In genomic region chr11:51763213-51763907, GRCm38 (mm10) we compare ENCODE assay signal across 8 mouse cellular contexts. TPM values are rescaled to one million over a fixed set of nuclear protein-coding genes. Genes with fewer than 3 reads are reported as not detected.
A peak's percentile ranks its signal among the peaks of the same experiment; 100 is the strongest.
DNase-seq lines count a peak whose midpoint lies in the region; ATAC-seq and TF ChIP-seq lines count a peak whose summit lies in the region.

Gene Sec24a (minus strand): TSS chr11:51763634.
Gene Sar1b (plus strand): TSS chr11:51763687.

- peak within 1 kb of the TSS; percentile 92 for H3K4me2 ChIP-seq in forebrain, embryonic 11.5 days (ENCODE audit: low read depth, low read length, severe bottlenecking)
- peak within 1 kb of the TSS; percentile 90 for H3K4me2 ChIP-seq in heart, embryonic 15.5 days
- peak within 1 kb of the TSS; percentile 74 for H3K4me2 ChIP-seq in liver, embryonic 14.5 days (ENCODE audit: low read depth)
- H3K4me2 ChIP-seq in stomach, embryonic 15.5 days: peak within 1 kb of the TSS; percentile 78

- no peaks in the 10 kb centered on the region for H3K36me3 ChIP-seq in E14TG2a.4 (ENCODE audit: insufficient read depth, low read length)
- no peaks in the 10 kb centered on the region for H3K36me3 ChIP-seq in forebrain, embryonic 11.5 days (ENCODE audit: control insufficient read depth, insufficient read depth, low read length)
- H3K36me3 ChIP-seq in heart, embryonic 15.5 days: no peaks in the 10 kb centered on the region
- H3K36me3 ChIP-seq in liver, embryonic 14.5 days (replicated peaks; ENCODE audit: control insufficient read depth, insufficient read depth, low read depth): no peaks in the 10 kb centered on the region
- H3K36me3 ChIP-seq in stomach, embryonic 15.5 days: no peaks in the 10 kb centered on the region

- H3K9ac ChIP-seq in forebrain, embryonic 11.5 days (ENCODE audit: low read length): peak within 1 kb of the TSS; percentile 75
- H3K9ac ChIP-seq in heart, embryonic 15.5 days: peak within 1 kb of the TSS; percentile 93
- peak within 1 kb of the TSS; percentile 95 for H3K9ac ChIP-seq in liver, embryonic 14.5 days (replicated peaks)
- H3K9ac ChIP-seq in stomach, embryonic 15.5 days: peak within 1 kb of the TSS; percentile 90

- H3K27ac ChIP-seq in forebrain, embryonic 11.5 days (ENCODE audit: low read depth, low read length): no peak within 1 kb of the TSS
- peak within 1 kb of the TSS; percentile 54 for H3K27ac ChIP-seq in heart, embryonic 15.5 days
- no peak within 1 kb of the TSS; the same call in 1 of the 2 replicates for H3K27ac ChIP-seq in liver, embryonic 14.5 days
- H3K27ac ChIP-seq in stomach, embryonic 15.5 days: no peak within 1 kb of the TSS

- H3K27me3 ChIP-seq in E14TG2a.4 (ENCODE audit: insufficient read depth, low read length): no peaks in the 10 kb centered on the region; the same call in 1 of the 2 replicates
- no peaks in the 10 kb centered on the region for H3K27me3 ChIP-seq in forebrain, embryonic 11.5 days (ENCODE audit: control insufficient read depth, insufficient read depth, low read length)
- 0 out of 2 replicates have a peak, but pooled peaks cover 3% of the 10 kb centered on the region for H3K27me3 ChIP-seq in heart, embryonic 15.5 days
- H3K27me3 ChIP-seq in liver, embryonic 14.5 days (ENCODE audit: control insufficient read depth, insufficient read depth, low read length): no peaks in the 10 kb centered on the region
- H3K27me3 ChIP-seq in stomach, embryonic 15.5 days (replicated peaks): no peaks in the 10 kb centered on the region

- H3K9me3 ChIP-seq in E14TG2a.4 (ENCODE audit: low read length): no peaks in the 10 kb centered on the region
- H3K9me3 ChIP-seq in forebrain, embryonic 11.5 days (ENCODE audit: control insufficient read depth, low read length): no peaks in the 10 kb centered on the region
- no peaks in the 10 kb centered on the region for H3K9me3 ChIP-seq in heart, embryonic 15.5 days (replicated peaks)
- no peaks in the 10 kb centered on the region for H3K9me3 ChIP-seq in liver, embryonic 14.5 days (ENCODE audit: control insufficient read depth, low read length)
- H3K9me3 ChIP-seq in stomach, embryonic 15.5 days: no peaks in the 10 kb centered on the region

- DNase-seq in c-Kit-positive CD71-positive TER-119-negative erythroid progenitor cells, embryonic 14.5 days (ENCODE audit: low read depth): peak; percentile 70
- peak; percentile 90 for DNase-seq in forebrain, embryonic 11.5 days (ENCODE audit: low spot score)
- peak; percentile 85 to 93 for DNase-seq in kidney, postnatal 25 days
- peak; percentile 61 to 67 (median 66) for DNase-seq in liver, embryonic 14.5 days (ENCODE audit: low read depth in 3 of 3, low spot score in 3 of 3)
- DNase-seq in neural tube, embryonic 10.5 days (ENCODE audit: extremely low spot score, low spot score): peak; percentile 83

- peak within 1 kb of the TSS; percentile 99 for H3K4me3 ChIP-seq in E14TG2a.4 (replicated peaks; ENCODE audit: low read length)
- peak within 1 kb of the TSS; percentile 86 for H3K4me3 ChIP-seq in forebrain, embryonic 11.5 days (ENCODE audit: low read depth, low read length)
- peak within 1 kb of the TSS; percentile 88 for H3K4me3 ChIP-seq in heart, embryonic 15.5 days
- H3K4me3 ChIP-seq in liver, embryonic 14.5 days (ENCODE audit: insufficient read depth in 1 of 2, low read depth in 2 of 2, low read length in 2 of 2): peak within 1 kb of the TSS; percentile 80 to 94
- peak within 1 kb of the TSS; percentile 95 for H3K4me3 ChIP-seq in stomach, embryonic 15.5 days (replicated peaks)

- TF ChIP-seq EP300 in liver, embryonic 14.5 days (IDR thresholded peaks at IDR 0.05; ENCODE audit: low read depth): no peak

- WGBS in forebrain, embryonic 11.5 days: 2% methylated on average over 30 of the region's 30 CpGs
- under 1% methylated on average over 30 of the region's 30 CpGs for WGBS in heart, embryonic 15.5 days
- 1% methylated on average over 30 of the region's 30 CpGs for WGBS in liver, embryonic 14.5 days (ENCODE audit: insufficient replicate concordance)
- WGBS in stomach, embryonic 15.5 days: under 1% methylated on average over 30 of the region's 30 CpGs

- peaks cover 16% of the 10 kb centered on the region for H3K4me1 ChIP-seq in E14TG2a.4 (replicated peaks; ENCODE audit: low read depth, low read length)
- H3K4me1 ChIP-seq in forebrain, embryonic 11.5 days (replicated peaks; ENCODE audit: control insufficient read depth, insufficient read depth, low read length): peaks cover 2% of the 10 kb centered on the region; the same call in 1 of the 2 replicates
- peaks cover 10% of the 10 kb centered on the region for H3K4me1 ChIP-seq in heart, embryonic 15.5 days (replicated peaks)
- peaks cover 7 to 18% of the 10 kb centered on the region in 2 experiments for H3K4me1 ChIP-seq in liver, embryonic 14.5 days (replicated peaks; ENCODE audit: control insufficient read depth in 2 of 2, insufficient read depth in 2 of 2, low read length in 1 of 2)
- H3K4me1 ChIP-seq in stomach, embryonic 15.5 days: peaks cover 6% of the 10 kb centered on the region; the same call in 1 of the 2 replicates

- TF ChIP-seq CTCF in E14TG2a.4 (conservative IDR thresholded peaks at IDR 0.05; ENCODE audit: low read length): no peak
- peak; percentile 41 for TF ChIP-seq CTCF in liver, embryonic 14.5 days (IDR thresholded peaks at IDR 0.05; ENCODE audit: low read depth)

- ATAC-seq in forebrain, embryonic 11.5 days (replicated peaks; ENCODE audit: low FRiP score): peak; percentile 82
- peak; percentile 85 for ATAC-seq in heart, embryonic 15.5 days (replicated peaks; ENCODE audit: insufficient number of reproducible peaks, insufficient read depth, low FRiP score, low read depth)
- peak; percentile 86 for ATAC-seq in liver, embryonic 14.5 days (ENCODE audit: insufficient read depth)
- ATAC-seq in stomach, embryonic 15.5 days (ENCODE audit: insufficient read depth, low FRiP score, low read depth): peak; percentile 94

RNA-seq across cellular contexts. Expression of gene Sec24a, which starts in this region (rescaled TPM):
- 15.2 and 18.5 TPM in 2 replicates for polyA plus RNA-seq in forebrain, embryonic 11.5 days (2014; fragmentation: Nextera tagmentation; extraction: Ambion mirVana)
- polyA plus RNA-seq in heart, embryonic 15.5 days (2015; fragmentation: Nextera tagmentation; extraction: Ambion mirVana): 8.8 and 10.6 TPM in 2 replicates
- 3.7 TPM in 2 replicates for polyA plus RNA-seq in liver, embryonic 14.5 days (2012; rRNA removed)
- polyA plus RNA-seq in liver, embryonic 14.5 days (2014; fragmentation: Nextera tagmentation; extraction: Ambion mirVana): 6.2 and 6.6 TPM in 2 replicates
- polyA plus RNA-seq in stomach, embryonic 15.5 days (2015; fragmentation: Nextera tagmentation; extraction: Ambion mirVana): 16.3 and 16.7 TPM in 2 replicates

RNA-seq across cellular contexts. Expression of gene Sar1b, which starts in this region (rescaled TPM):
- 113 and 116 TPM in 2 replicates for polyA plus RNA-seq in forebrain, embryonic 11.5 days (2014; fragmentation: Nextera tagmentation; extraction: Ambion mirVana)
- polyA plus RNA-seq in heart, embryonic 15.5 days (2015; fragmentation: Nextera tagmentation; extraction: Ambion mirVana): 115 and 137 TPM in 2 replicates
- 26.3 and 35.2 TPM in 2 replicates for polyA plus RNA-seq in liver, embryonic 14.5 days (2012; rRNA removed)
- 80.4 and 80.7 TPM in 2 replicates for polyA plus RNA-seq in liver, embryonic 14.5 days (2014; fragmentation: Nextera tagmentation; extraction: Ambion mirVana)
- 115 and 131 TPM in 2 replicates for polyA plus RNA-seq in stomach, embryonic 15.5 days (2015; fragmentation: Nextera tagmentation; extraction: Ambion mirVana)
